Mouse (Mus musculus) right cerebral cortex, adult 18-20 months (tissue): ENCODE results near the gene Cux2.

Experiments
- DNase-seq: peaks from one replicate; pipeline ENCODE4 v3.0.0; 2022; ENCODE audit warnings: mixed read lengths

Gene Cux2

GRCm38 (mm10) chr5:121913999-121914398 lies 135.9 kb downstream of the Cux2 start:
- no peak for DNase-seq

DNA sequence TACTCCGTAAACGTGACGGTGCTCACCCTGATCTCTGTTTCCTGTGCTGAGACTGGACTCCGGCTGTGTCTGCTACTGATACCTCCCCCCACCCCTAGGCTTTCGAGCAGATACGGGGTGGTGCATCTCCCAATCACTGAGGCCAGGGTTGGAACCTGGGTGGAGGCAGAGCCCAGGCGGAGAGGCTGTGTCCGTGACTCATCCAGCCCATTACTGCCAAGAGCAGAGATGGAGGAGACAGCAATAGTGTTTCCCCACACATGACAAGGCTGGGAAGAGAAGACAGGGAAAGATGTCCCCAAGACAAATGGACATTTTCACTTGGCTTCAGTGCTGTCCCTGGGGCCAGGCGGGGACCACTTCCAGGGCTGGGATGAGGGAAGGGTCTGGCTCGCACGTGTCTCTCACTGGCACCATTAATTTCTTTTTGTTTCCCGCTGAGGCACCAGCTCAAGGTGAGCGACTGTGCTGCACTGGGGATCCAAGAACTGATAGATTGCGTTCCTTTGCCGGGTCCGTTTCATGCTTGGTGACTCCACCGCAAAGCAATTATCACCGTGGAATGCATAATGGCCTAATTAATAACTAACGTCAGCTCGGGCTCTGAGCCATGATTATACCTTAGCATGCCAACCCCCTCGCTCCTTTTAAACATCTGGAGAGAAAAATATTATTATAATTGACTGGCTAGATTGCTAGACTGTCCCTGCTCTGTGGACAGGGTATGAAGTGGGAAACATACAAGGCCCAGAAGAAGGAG lies 140.5 kb downstream of the Cux2 start:
- DNase-seq: peak; percentile 39

DNA sequence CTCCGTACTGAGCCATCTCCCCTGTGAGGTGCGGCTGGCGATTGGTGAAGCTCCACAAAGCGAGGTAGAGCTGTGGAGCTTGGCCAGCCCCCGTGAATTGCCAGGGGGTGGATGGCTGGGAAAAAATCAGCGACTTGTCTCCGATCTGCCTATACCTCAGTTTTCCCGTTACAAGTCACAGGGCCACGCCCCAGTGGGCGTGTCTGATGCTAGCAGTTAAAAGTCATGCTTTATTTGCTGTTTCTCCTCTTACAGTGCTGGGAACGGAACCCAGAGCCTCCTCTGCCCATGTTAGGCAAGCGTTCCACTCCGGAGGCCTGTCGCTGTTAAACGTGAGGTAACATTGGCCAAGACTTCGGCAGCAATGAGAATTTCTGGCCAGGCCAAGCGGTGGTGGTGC lies 144.2 kb downstream of the Cux2 start:
- DNase-seq: no peak

DNA sequence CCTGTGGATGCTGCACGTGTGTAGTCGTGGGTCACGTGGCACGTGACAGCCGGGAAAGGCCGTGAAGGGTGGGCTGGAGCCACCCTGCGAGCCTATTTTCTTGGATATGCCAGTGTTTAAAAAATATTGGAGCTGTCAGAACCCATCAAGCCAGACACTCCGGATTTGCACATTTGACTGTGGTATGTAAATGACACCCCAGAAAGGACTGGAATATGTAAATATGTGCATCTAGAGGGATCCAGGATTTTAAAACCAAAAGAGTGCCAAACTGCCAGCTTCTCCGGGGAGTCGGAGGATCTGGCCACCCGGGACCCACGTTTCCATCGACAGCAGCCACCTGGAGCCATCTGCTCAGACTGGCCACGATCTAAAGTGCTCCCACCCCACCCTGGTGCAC lies 145.1 kb downstream of the Cux2 start:
- no peak for DNase-seq

DNA sequence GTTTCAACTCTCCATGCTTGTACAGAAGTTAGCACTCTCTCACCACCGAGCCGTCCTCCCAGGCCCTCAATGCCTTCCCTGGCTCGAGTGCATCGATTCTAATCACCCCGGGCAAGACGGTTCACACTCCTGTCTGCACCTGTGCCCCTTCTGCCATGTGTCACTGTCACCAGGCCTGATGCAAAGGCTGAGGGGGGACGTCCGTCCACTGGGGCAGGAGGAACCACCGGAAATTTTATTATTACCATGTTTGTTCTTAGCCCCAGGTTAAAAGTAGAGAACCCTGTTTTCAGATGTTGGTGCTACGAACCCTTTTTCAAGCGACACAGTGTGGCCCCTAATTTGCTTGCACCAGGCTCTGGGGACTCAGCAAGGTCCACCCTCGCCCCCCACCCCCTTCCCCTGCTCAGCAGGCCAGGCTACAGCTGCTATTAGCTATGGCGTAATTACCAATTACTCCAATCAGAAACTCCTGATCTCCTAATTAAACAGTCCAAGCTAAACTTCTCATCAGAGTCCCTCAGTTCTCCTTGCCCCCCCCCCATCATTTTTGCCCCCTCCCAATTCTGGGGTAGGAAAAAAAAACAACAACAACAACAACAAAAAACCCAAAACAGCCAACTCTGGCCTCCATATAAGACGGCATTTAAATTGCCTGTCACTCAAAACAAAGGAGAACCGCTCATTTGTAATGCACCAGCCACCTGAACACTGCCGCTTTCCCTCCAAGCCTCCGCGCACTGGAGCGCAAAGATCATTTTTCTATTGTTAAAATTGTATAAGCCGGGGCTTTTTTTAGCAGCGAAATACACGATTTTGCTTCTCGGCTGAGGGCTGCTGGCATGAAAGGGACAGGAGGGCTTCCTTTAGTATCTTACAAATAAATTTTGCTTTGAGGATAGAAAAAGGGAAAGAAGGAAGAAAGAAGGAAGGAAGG lies 146.8 kb downstream of the Cux2 start:
- no peak for DNase-seq

GRCm38 (mm10) chr5:121895117-121895756 lies 154.7 kb downstream of the Cux2 start:
- DNase-seq: no peak

- DNase-seq: no peak
Observed at GRCm38 (mm10) chr5:121894647-121895046, 155.3 kb downstream of the Cux2 start.

DNA sequence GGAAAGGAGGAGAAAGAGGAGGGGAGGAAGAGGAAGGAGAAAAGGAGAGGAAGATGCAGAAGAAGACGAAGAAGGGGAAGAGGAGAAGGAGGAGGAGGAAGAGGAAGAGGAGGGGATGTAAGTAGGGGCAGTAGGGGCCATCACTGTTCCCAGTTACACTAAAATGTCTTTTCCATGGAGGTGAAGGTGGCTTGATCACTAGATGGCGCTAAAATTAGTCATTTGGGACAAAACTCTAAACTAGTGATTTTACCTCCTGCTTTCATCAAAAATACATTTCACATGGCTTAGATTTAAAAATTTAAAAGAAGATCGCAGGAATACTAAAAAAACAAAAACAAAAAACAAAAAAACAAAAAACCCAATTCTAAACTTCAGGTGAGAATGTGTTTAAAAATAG lies 156.3 kb downstream of the Cux2 start:
- DNase-seq: no peak

DNA sequence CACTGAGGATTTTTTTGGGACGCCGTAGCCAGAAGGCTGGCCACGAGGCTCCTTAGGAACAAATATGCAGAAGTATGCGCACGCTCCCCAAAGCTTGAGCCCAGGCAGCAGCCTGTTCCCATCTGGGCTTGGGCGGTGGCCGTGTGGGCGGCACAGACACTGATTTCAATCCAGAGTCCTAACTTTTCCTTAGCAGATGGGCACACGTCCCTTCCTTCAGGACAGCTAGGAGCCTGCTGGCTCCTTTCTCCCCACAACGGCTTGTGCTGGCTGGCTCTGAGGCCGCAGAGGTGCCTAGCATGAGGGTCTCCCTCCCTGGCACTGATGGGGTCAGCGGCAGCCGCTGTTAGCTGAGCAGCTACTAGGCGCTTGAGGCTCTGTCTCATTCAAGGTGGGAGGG lies 157.6 kb downstream of the Cux2 start:
- DNase-seq: peak; percentile 92

GRCm38 (mm10) chr5:121890925-121891324 lies 159.0 kb downstream of the Cux2 start:
- no peak for DNase-seq

- DNase-seq: no peak
Observed at GRCm38 (mm10) chr5:121889819-121890362, 160.0 kb downstream of the Cux2 start.

- DNase-seq: no peak
Observed at GRCm38 (mm10) chr5:121889375-121889774, 160.5 kb downstream of the Cux2 start.

GRCm38 (mm10) chr5:121883356-121883755 lies 166.5 kb downstream of the Cux2 start:
- DNase-seq: no peak

DNA sequence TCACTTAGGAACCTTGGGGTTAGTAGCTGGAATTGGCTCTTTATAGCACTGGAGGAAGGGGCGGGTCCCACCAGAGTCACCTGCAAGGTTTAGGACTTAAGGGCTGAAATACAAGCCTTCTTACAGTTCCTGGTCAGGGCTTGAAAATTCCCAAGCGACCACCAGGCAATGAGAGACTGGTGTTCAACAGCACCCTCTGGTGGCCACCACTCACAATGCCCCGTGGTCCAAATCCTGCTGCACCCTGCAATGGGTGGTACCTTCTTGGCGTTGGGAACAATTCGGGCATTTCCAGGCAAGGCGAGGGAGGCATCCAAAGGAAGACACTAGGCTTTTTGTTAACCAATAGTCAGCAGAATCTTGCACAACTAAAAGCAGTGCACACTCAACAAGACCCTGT lies 170.7 kb downstream of the Cux2 start:
- DNase-seq: no peak

DNA sequence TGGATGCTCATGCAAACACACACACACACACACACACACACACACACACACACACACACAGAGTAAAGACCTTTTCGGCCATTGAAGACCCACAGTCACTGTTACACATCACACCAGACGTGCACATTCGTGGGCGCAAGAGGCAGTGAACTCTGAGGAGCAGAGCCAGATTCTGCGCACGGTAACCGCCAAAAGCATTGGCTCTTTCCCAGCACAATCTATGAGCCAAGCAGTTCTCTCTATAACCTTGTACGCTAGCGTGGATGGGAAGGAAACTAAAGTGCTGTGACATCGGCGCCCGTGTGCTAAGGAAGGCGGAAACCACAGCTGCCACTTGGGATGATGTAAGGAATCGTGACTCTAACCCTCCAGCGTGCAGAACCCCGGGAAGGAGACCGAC lies 171.2 kb downstream of the Cux2 start:
- no peak for DNase-seq

DNA sequence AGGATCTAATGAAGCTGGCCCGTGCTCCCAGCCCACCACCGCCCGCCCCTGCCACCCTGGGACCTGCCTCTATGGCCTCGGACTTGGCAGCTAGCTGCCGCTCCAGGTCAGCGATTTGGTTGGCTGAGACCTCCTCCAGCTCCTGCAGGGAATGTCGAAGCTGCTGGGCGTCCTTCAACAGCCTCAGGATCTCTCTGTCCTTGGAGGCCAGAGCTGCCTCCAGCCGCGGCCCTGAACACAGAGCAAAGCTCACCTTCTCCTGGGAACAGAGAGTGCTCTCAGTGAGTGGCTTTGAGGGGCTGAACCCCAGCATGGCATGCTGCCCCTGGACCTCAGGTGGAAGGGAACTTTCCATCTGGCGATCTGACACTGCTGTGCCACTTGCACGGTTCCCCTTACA lies 173.0 kb downstream of the Cux2 start:
- DNase-seq: no peak

DNA sequence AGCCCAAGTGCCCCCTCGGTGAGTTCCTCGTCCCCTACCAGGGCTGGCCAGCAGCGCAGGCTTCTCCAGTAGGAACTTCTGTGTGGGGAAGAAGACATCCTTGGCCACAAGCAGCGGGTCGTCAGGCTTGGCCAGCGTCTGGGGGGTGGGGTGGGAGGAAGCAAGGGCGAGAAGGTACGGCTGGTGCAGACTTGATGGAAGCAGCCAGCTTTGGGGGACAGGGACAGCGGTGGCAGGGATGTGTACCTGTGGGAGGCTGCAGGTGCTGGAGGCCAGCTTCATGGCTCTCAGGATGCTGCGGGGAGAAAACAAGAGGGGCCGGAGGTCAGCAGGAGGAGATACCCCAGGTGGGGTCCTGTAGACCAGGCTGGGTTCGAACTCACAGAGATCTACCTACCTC lies 174.9 kb downstream of the Cux2 start:
- DNase-seq: no peak

GRCm38 (mm10) chr5:121872158-121872557 lies 177.7 kb downstream of the Cux2 start:
- peak; percentile 72 for DNase-seq

DNA sequence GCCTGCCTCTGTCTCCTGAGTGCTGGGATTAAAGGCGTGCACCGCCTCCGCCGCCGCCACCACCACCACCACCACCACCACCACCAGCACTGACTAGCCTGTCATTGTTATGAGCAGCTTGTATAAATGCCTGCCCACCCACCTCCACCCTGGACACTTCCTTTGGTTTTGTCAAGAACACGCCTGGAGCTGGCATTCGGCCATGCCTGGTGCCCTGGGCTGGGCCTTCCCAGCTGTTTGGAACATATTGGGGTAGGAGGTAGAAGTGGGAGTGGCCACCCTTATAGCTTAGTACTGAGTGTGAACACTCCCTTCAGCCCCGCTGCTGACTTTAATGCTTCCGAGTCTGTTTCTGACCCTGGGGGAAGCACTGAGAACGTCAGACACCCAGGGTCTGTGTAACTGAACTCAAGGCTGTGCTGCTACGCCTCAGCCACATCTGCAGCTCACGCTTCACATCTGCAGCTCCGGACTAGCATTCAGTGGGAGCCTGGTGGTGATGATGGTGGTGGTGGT lies 178.3 kb downstream of the Cux2 start:
- DNase-seq: no peak

GRCm38 (mm10) chr5:121870832-121871231 lies 179.1 kb downstream of the Cux2 start:
- no peak for DNase-seq

DNA sequence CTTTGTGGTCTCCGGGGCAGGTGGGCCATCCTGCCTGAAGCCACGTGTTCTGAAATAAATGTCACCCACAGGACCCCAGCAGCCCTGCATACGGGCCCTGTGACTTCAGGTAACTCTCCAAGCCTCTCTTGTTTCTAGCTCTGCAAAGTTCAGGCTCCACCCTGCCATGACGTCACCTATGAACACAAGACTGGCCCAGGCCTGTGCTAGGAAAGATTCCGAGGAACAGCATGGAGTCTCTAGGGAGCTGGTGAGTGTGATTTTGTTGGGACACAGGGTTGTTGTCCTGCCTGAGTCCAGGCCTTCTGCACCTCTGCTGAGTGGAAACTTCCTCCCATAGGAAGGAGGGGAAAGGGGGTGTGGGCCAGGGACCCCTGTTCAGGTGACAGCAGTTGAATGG lies 181.9 kb downstream of the Cux2 start:
- DNase-seq: no peak

- no peak for DNase-seq
Observed at GRCm38 (mm10) chr5:121864330-121864729, 185.6 kb downstream of the Cux2 start.

DNA sequence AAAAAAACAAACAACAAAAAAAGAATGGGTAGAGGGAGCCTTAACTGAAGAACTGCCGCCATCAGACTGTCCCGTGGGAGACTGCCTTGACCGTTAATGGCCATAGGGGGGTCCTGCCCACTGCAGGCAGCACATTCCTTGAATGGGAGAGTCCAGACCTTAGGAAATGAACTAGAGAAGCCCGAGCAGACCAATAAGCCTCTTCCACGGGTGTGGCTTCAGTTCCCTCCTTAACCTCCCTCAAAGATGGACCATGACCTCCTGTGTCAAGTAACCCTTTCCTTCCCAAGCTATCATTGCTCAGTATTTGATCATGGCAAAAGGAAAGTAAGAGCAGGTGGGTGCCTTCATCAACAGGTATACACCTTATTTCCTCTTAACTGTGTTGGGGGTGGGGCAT lies 187.9 kb downstream of the Cux2 start:
- no peak for DNase-seq
